7 mouse cellular contexts compared by ENCODE assay signal in genomic region chr8:105288958-105289732, GRCm38 (mm10). TPM values are rescaled to one million over a fixed set of nuclear protein-coding genes. Genes with fewer than 3 reads are reported as not detected.
DNase-seq lines count a peak whose midpoint lies in the region; ATAC-seq lines count a peak whose summit lies in the region.

No protein-coding gene starts in this region.

- under 1% methylated on average over 53 of the region's 53 CpGs for WGBS in embryonic facial prominence, embryonic 11.5 days
- WGBS in limb, embryonic 11.5 days = under 1% methylated on average over 53 of the region's 53 CpGs
- WGBS in midbrain, embryonic 14.5 days = under 1% methylated on average over 53 of the region's 53 CpGs

- peak; percentile 89 for ATAC-seq in embryonic facial prominence, embryonic 11.5 days (replicated peaks; ENCODE audit: insufficient number of reproducible peaks, low FRiP score, low TSS enrichment, low read depth)
- ATAC-seq in limb, embryonic 11.5 days (ENCODE audit: insufficient number of reproducible peaks, low FRiP score, low TSS enrichment, low read depth) = peak; percentile 89
- peak; percentile 93 for ATAC-seq in midbrain, embryonic 14.5 days (ENCODE audit: low FRiP score, low TSS enrichment)

- peak; percentile 94 for DNase-seq in adrenal gland, postnatal 10 days
- DNase-seq in embryonic facial prominence, embryonic 11.5 days (ENCODE audit: low spot score) = peak; percentile 97
- DNase-seq in heart, adult 11 months = peak; percentile 99
- peak; percentile 90 for DNase-seq in kidney, adult 18-20 months
- DNase-seq in limb, embryonic 11.5 days (ENCODE audit: low spot score) = peak; percentile 96
- peak; percentile 100 for DNase-seq in midbrain, embryonic 14.5 days
- DNase-seq in spleen, adult 18-20 months = peak; percentile 93 to 97

- peaks cover 5% of the 10 kb centered on the region; the same call in 1 of the 2 replicates for H3K4me1 ChIP-seq in embryonic facial prominence, embryonic 11.5 days (ENCODE audit: control insufficient read depth, insufficient read depth, low read length)
- H3K4me1 ChIP-seq in limb, embryonic 11.5 days (ENCODE audit: control insufficient read depth, insufficient read depth, low read length) = peaks cover 6% of the 10 kb centered on the region
- H3K4me1 ChIP-seq in midbrain, embryonic 14.5 days (ENCODE audit: control insufficient read depth, insufficient read depth, low read length) = peaks cover 42% of the 10 kb centered on the region

- peak overlapping the region; percentile 47 for H3K4me3 ChIP-seq in embryonic facial prominence, embryonic 11.5 days (ENCODE audit: low read depth, low read length)
- H3K4me3 ChIP-seq in limb, embryonic 11.5 days (ENCODE audit: low read depth, low read length) = peak overlapping the region; percentile 48
- peak overlapping the region; percentile 49 for H3K4me3 ChIP-seq in midbrain, embryonic 14.5 days (replicated peaks; ENCODE audit: low read depth, low read length)

- H3K36me3 ChIP-seq in embryonic facial prominence, embryonic 11.5 days (replicated peaks; ENCODE audit: control insufficient read depth, insufficient read depth, low read depth, low read length) = no peaks in the 10 kb centered on the region
- no peaks in the 10 kb centered on the region for H3K36me3 ChIP-seq in limb, embryonic 11.5 days (ENCODE audit: control insufficient read depth, insufficient read depth, low read length)
- peaks cover 14% of the 10 kb centered on the region for H3K36me3 ChIP-seq in midbrain, embryonic 14.5 days (ENCODE audit: control insufficient read depth, insufficient read depth, low read length)

- no peaks in the 10 kb centered on the region for H3K9me3 ChIP-seq in embryonic facial prominence, embryonic 11.5 days (replicated peaks; ENCODE audit: control insufficient read depth, low read length)
- no peaks in the 10 kb centered on the region for H3K9me3 ChIP-seq in limb, embryonic 11.5 days (ENCODE audit: control insufficient read depth, low read length)
- H3K9me3 ChIP-seq in midbrain, embryonic 14.5 days (ENCODE audit: control insufficient read depth, low read length) = no peaks in the 10 kb centered on the region

- 0 out of 2 replicates have a peak overlapping the region, but pooled peaks have one; percentile 41 for H3K27ac ChIP-seq in embryonic facial prominence, embryonic 11.5 days (replicated peaks; ENCODE audit: low read depth, low read length)
- H3K27ac ChIP-seq in limb, embryonic 11.5 days (replicated peaks; ENCODE audit: low read depth, low read length) = no peak overlapping the region
- H3K27ac ChIP-seq in midbrain, embryonic 14.5 days (replicated peaks; ENCODE audit: low read depth, low read length) = peak overlapping the region; percentile 94

- peaks cover 12% of the 10 kb centered on the region for H3K27me3 ChIP-seq in embryonic facial prominence, embryonic 11.5 days (ENCODE audit: control insufficient read depth, insufficient read depth, low read length)
- peaks cover 14% of the 10 kb centered on the region for H3K27me3 ChIP-seq in limb, embryonic 11.5 days (ENCODE audit: control insufficient read depth, insufficient read depth, low read length)
- peaks cover 10% of the 10 kb centered on the region; the same call in 1 of the 2 replicates for H3K27me3 ChIP-seq in midbrain, embryonic 14.5 days (ENCODE audit: control insufficient read depth, insufficient read depth, low read length)

- H3K4me2 ChIP-seq in embryonic facial prominence, embryonic 11.5 days (ENCODE audit: low read depth, low read length) = peak overlapping the region; percentile 69
- peak overlapping the region; percentile 78 for H3K4me2 ChIP-seq in limb, embryonic 11.5 days (ENCODE audit: low read depth, severe bottlenecking)
- H3K4me2 ChIP-seq in midbrain, embryonic 14.5 days (ENCODE audit: low read length) = peak overlapping the region; percentile 67

- H3K9ac ChIP-seq in embryonic facial prominence, embryonic 11.5 days (replicated peaks; ENCODE audit: low read length) = peak overlapping the region; percentile 74
- H3K9ac ChIP-seq in limb, embryonic 11.5 days (ENCODE audit: low read length) = peak overlapping the region; percentile 71
- peak overlapping the region; percentile 66 for H3K9ac ChIP-seq in midbrain, embryonic 14.5 days (replicated peaks; ENCODE audit: low read length)

RNA-seq across cellular contexts. Expression of gene 4931428F04Rik, which starts 0.5 kb away (rescaled TPM):
- total RNA-seq in adrenal gland, postnatal 10 days (2021) = 1 to 10 TPM; 4.8 to 6.9 TPM
- 23.6 and 25.2 TPM in 2 replicates for polyA plus RNA-seq in embryonic facial prominence, embryonic 11.5 days (2014; fragmentation: Nextera tagmentation; extraction: Ambion mirVana)
- 17.5 and 17.9 TPM in 2 replicates for polyA plus RNA-seq in limb, embryonic 11.5 days (2014; fragmentation: Nextera tagmentation; extraction: Ambion mirVana)
- polyA plus RNA-seq in midbrain, embryonic 14.5 days (2014; fragmentation: Nextera tagmentation; extraction: Ambion mirVana) = 65.7 and 98.8 TPM in 2 replicates

RNA-seq across cellular contexts. Expression of gene Exoc3l, which starts 6.8 kb away (rescaled TPM):
- total RNA-seq in adrenal gland, postnatal 10 days (2021) = 10 to 100 TPM; 14.2 to 22.8 TPM
- 7.2 and 8.2 TPM in 2 replicates for polyA plus RNA-seq in embryonic facial prominence, embryonic 11.5 days (2014; fragmentation: Nextera tagmentation; extraction: Ambion mirVana)
- polyA plus RNA-seq in limb, embryonic 11.5 days (2014; fragmentation: Nextera tagmentation; extraction: Ambion mirVana) = 6.6 and 8.6 TPM in 2 replicates
- polyA plus RNA-seq in midbrain, embryonic 14.5 days (2014; fragmentation: Nextera tagmentation; extraction: Ambion mirVana) = 8.6 and 13.1 TPM in 2 replicates

RNA-seq across cellular contexts. Expression of gene E2f4, which starts 8.3 kb away (rescaled TPM):
- total RNA-seq in adrenal gland, postnatal 10 days (2021) = 10 to 100 TPM; 36.3 to 41.6 TPM
- 103 and 110 TPM in 2 replicates for polyA plus RNA-seq in embryonic facial prominence, embryonic 11.5 days (2014; fragmentation: Nextera tagmentation; extraction: Ambion mirVana)
- 132 and 136 TPM in 2 replicates for polyA plus RNA-seq in limb, embryonic 11.5 days (2014; fragmentation: Nextera tagmentation; extraction: Ambion mirVana)
- polyA plus RNA-seq in midbrain, embryonic 14.5 days (2014; fragmentation: Nextera tagmentation; extraction: Ambion mirVana) = 43.9 and 51.7 TPM in 2 replicates

RNA-seq across cellular contexts. Expression of gene Nol3, which starts 13.2 kb away (rescaled TPM):
- 10 to 100 TPM in 1 of 2 experiments, 1 to 10 TPM in 1; 9.4 to 13.1 TPM for total RNA-seq in adrenal gland, postnatal 10 days (2021)
- polyA plus RNA-seq in embryonic facial prominence, embryonic 11.5 days (2014; fragmentation: Nextera tagmentation; extraction: Ambion mirVana) = 0.84 and 1.2 TPM in 2 replicates
- polyA plus RNA-seq in limb, embryonic 11.5 days (2014; fragmentation: Nextera tagmentation; extraction: Ambion mirVana) = 1.0 and 1.2 TPM in 2 replicates
- 3.0 and 4.2 TPM in 2 replicates for polyA plus RNA-seq in midbrain, embryonic 14.5 days (2014; fragmentation: Nextera tagmentation; extraction: Ambion mirVana)

RNA-seq across cellular contexts. Expression of gene Elmo3, which starts 16.3 kb away (rescaled TPM):
- 1 to 10 TPM; 6.1 to 6.2 TPM for total RNA-seq in adrenal gland, postnatal 10 days (2021)
- polyA plus RNA-seq in embryonic facial prominence, embryonic 11.5 days (2014; fragmentation: Nextera tagmentation; extraction: Ambion mirVana) = 2.8 and 3.3 TPM in 2 replicates
- 2.6 and 3.7 TPM in 2 replicates for polyA plus RNA-seq in limb, embryonic 11.5 days (2014; fragmentation: Nextera tagmentation; extraction: Ambion mirVana)
- polyA plus RNA-seq in midbrain, embryonic 14.5 days (2014; fragmentation: Nextera tagmentation; extraction: Ambion mirVana) = 0.55 and 1.1 TPM in 2 replicates
